Mouse (Mus musculus) urinary bladder, postnatal 36 days (tissue): Measurements from ENCODE around the gene Mapk1ip1.
A peak's percentile ranks its signal among the peaks of the same experiment; 100 is the strongest.

Experiments used
- DNase-seq, 2 experiments: peaks; one replicate each; pipeline ENCODE4 v3.0.0; 2022; ENCODE audit warnings: low spot score in 2 of 2, mixed read lengths in 1 of 2

Mapk1ip1 gene

GRCm38 (mm10) chr7:138840594-138841021 lies 5.5 kb downstream of the Mapk1ip1 start:
- peak; percentile 65 to 79 for DNase-seq

- no peak for DNase-seq
Observed at GRCm38 (mm10) chr7:138835028-138835427, 11.0 kb downstream of the Mapk1ip1 start.

GRCm38 (mm10) chr7:138827812-138828211 lies 18.3 kb downstream of the Mapk1ip1 start:
- peak; percentile 45 to 67 for DNase-seq

- no peak for DNase-seq
Observed at GRCm38 (mm10) chr7:138824995-138825756, 20.9 kb downstream of the Mapk1ip1 start.

GRCm38 (mm10) chr7:138824423-138824822 lies 21.6 kb downstream of the Mapk1ip1 start:
- DNase-seq: no peak

GRCm38 (mm10) chr7:138818314-138818713 lies 27.8 kb downstream of the Mapk1ip1 start:
- no peak for DNase-seq

GRCm38 (mm10) chr7:138813213-138813875 lies 32.7 kb downstream of the Mapk1ip1 start:
- no peak for DNase-seq

- DNase-seq: no peak
Observed at GRCm38 (mm10) chr7:138807146-138807545, 38.9 kb downstream of the Mapk1ip1 start.

- DNase-seq: no peak
Observed at GRCm38 (mm10) chr7:138803386-138803785, 42.7 kb downstream of the Mapk1ip1 start.

- no peak for DNase-seq
Observed at GRCm38 (mm10) chr7:138788109-138788508, 58.0 kb downstream of the Mapk1ip1 start.
